Mouse (Mus musculus) cerebellum, postnatal 4 days (tissue): ENCODE measurements around the gene Zfc3h1.

ENCODE experiments used
- DNase-seq, 2 experiments: peaks; one replicate each; pipeline ENCODE4 v3.0.0; 2022; ENCODE audit warnings: low spot score in 2 of 2, mixed read lengths in 1 of 2

Zfc3h1 gene

DNA sequence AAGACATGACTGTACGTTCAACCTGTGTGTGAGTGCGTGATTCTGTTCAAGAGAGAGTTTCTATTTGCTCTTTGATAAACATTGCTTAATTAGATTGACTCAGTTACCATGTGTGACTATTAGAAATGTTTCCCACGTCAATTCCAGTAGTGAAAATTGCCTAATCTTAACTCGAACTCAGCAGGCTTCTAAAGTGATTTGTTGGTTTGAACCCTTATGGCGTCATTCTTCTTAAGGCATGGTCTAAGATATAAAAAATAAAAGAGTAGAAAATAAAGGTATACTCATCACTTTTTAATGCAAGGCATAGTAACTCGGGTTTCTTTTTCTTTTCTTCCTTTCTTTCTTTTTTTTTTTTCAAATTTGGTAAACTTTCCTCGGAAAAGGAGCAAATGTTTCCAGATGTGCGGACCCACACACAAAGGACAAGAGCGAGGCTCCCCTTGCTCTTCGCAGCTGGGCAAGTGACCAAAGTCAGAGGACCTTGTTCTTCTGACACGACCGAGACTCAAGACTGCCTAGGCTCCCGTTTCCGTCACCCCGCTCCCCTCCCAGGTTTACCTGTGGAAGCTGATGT is 1.0 kb upstream of the Zfc3h1 start:
- DNase-seq: no peak

DNA sequence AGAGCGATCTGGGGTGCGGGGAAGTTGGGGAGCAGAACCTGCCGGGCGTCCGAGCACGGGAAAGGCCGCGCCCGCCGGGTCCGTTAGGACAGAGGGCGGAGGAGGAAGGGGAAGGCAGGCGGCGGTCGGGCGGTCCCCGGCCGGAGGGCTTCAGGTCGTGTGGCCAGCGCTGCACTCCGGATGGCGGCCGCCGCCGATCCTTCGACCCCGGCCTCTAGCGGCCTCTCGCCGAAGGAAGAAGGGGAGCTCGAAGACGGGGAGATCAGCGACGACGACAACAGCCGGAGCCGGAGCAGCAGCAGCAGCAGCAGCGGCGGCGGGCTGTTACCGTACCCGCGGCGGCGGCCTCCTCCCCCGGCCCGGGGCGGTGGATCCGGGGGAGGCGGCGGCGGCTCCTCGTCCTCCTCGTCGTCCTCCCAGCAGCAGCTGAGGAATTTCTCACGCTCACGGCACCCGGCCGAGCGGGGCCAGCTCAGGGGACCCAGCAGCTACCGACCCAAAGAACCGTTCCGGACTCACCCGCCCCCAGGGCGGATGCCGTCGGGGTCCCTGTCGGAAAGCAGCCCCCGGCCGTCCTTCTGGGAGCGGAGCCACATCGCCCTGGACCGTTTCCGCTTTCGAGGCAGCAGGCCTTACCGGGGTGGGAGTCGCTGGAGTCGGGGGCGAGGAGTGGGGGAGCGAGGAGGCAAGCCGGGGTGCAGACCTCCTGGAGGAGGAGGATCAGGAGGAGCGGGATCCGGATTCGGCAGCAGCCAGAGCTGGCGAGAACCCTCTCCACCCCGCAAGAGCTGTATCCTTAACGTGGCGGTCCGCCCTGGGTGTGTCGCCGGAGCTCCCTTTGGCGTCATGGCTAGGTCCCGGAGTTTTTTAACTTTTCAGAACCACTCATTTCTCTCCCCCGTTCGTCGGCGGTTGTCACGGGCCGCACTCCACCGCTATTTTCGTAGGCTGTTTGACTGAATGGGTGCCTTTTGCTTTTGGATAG is 551 bp downstream of the Zfc3h1 start:
- DNase-seq: peak; percentile 26 to 56

DNA sequence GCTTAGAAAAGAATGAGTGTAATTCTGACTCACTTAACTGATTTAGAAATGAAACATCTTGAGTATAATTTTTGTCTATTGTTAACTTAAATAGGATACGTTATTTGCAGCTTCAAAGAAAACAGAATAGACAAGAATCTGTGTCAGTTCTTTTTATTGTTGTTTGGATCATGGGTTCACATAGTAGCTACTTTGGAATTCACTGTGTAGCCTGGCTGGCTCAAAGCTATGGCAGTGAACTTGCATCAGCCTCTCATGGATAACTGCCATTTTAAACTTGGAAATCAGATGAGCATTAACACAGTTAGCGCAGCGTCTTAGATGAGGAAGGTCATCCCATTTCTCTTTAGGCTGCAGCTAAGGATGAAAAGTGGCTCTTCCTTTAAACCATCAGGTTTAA is 3.1 kb downstream of the Zfc3h1 start:
- no peak for DNase-seq

DNA sequence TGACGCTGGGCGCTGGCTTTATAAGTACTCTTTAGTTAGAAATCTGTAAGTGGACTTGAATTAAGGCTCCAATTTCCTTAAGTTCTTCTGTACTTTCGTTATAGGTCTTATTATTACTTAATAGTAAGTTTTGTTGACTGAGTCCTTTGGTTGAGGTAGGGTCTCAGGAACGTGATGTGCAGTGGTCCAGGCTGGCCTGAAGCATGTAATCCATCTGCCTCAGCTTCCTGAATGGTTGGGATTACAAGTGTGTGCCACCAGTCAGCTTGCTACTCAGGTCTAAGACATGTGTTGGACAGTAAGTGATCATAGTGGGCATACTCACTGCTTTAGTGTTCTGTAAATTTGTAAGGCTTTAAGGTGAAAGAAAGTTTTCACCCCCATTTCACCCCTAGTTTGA is 6.3 kb downstream of the Zfc3h1 start:
- no peak for DNase-seq

DNA sequence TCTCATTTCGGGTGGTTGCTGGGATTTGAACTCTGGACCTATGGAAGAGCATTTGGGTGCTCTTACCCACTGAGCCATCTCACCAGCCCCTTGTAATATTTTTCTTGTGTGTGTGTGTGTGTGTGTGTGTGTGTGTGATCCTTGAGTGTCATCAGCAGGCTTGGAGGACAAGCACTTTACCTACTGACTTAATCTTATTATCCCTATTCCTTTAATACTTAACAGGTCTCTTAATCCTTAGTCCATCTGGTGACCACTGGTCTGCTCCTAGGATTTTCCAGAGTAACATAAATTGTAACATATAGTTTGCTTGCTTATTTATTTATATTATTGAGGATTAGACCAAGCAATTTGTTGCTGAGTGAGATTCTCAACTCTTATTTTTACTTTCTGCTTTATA is 7.1 kb downstream of the Zfc3h1 start:
- no peak for DNase-seq

DNA sequence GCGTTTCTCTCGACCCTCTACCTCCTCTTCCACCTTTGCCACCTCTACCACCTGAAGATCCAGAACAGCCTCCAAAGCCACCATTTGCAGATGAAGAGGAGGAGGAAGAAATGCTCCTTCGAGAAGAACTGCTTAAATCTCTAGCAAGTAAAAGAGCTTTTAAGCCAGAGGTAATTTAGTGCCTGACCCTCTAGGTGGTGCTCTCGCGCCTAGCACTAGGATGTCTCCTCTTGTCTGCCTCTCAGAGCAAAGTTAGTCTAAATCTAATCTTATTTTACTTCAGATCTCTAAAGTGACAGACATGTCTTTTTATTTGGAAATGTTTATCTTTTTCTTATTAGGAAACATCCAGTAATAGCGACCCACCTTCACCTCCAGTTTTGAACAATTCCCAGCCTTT is 21.6 kb downstream of the Zfc3h1 start:
- DNase-seq: peak; percentile 30 to 61

DNA sequence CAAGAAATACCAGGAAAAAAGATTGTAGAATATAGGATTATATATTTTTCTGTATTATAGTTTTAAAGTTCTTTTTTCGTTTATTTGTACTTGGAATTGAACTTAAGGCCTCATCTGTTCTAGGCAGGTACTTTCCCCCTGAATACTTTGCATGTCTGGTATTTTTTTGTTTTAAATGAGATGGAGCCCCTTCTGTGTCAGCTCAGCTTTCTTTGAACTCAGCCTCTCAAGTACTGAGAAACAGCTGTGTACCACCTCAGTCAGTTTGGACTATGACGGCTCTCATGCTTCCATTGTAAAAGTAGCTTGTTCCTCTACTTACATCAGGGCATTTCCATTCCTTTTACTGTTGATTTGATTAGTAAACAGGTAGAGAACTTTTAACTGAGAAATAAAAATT is 28.7 kb downstream of the Zfc3h1 start:
- no peak for DNase-seq

DNA sequence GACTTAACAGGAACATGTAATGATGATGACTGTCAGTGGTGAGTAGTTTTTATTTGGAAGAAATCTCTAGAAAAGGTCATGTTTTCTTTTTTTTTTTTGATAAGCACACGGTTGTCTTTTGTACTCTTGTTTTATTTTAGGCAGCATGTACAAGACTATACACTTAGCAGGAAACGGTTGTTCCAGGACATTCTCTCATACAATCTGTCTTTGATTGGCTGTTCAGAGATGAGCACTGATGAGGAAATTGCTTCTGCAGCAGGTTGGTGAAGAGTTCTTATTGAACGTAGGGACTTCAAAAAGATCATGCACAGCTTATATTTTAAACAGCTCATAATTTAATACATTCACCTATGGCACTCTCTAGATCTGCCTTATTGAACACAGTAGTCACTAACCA is 29.3 kb downstream of the Zfc3h1 start:
- DNase-seq: no peak

DNA sequence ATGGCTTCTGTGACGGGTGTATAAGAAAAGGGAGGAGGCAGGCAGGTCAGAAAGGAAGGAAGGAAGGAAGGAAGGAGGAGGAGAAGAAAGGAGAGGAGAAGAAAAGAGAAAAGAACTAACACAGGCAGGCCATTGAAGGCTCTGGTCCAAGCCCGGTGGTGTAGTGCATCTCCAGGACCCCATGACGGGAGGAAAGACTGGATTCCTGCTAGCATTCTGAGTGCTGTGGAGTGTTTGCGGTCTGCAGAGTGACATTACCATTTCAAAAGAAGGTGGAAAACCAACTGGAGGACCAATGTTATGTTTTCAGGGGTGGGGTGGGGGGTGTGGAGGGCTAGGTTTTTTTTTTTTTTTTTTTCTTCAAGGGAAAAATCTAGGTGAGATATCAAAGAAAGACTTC is 37.2 kb downstream of the Zfc3h1 start:
- DNase-seq: no peak

DNA sequence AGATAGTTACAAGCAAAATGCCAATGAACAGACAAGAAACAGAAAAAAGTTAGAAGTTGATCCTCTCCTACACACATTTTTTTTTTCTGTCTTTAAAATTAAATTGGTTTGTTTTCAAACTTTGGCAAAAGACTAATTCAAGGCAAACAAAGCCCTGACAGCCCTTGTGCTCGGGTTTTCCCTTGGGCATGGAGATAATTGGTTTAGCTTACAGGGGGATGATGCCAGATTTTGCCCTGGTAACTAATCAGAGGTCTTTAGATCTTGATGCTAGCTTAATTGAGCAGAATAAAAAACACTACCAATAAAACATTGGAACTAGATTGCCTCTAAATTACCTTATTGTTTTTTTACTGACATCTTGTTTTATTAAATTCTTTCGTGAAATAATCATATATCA is 40.6 kb downstream of the Zfc3h1 start:
- DNase-seq: no peak

DNA sequence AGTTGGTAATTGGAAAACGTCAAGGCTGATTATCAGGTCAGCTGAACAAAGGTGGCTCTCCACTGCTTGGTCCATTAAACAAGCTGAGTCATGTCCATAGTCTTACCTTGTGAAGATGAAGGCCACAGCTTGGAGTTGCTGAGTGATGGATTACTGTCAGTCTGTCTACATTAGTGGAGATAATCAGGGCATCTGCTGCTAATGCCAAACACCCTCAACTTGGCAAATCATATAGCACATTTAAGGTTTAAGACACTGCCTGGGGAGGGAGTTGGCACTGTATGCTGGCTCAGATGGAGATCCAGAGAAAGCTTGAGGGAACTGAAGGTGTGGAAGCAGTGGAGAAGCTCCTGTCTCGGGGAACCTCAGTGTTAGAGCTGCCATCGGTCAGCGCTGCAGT is 52.5 kb downstream of the Zfc3h1 start:
- DNase-seq: no peak

DNA sequence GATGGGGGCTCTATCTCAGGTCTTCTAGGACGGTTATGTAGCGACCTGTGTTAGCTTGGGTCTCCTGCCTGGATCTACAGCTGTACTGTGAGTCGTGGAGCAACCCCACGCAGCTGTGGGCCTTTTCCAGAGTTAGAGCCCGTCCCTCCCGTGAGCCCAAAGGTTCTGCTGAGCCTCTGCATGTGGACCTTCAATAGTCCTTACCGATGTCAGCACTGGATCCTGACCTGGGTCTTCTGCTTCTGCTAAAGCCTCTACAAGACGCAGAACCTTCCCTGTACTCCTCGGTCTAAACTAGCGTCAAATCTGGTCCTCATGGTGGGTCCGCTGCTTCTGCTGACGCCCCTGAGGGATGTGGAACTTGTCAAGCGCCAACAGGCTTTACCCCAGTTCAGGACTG is 63.9 kb downstream of the Zfc3h1 start:
- no peak for DNase-seq

DNA sequence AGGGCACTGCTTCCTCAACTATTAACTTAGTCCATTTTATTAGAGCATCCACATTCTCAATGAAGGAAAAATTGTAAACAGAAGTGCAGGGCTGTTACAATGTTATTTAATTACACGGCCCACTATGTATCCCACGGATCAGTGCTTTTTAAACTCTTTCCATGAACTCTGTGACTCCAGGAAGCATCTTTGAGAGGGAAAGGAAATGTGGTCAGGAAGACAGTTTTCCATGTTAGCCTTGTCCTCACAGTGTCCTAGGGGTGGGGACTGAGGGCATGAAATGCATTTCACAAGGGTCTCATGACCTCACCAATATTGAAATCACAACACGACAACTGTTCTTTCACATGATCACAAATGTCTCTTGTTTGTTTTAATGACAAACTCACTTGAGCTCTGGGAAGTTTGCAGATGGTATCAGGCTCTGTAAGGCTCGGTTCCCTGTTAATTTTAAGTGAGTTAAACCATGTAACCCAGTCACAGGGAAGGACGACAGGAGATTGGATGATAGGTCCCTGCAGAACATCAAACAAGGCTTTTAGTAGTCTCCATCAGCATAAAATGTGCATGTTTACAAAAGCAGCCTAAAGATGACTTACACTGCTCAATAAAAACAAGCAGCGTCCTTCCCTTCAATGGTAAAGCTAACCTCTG is 72.7 kb downstream of the Zfc3h1 start:
- no peak for DNase-seq

DNA sequence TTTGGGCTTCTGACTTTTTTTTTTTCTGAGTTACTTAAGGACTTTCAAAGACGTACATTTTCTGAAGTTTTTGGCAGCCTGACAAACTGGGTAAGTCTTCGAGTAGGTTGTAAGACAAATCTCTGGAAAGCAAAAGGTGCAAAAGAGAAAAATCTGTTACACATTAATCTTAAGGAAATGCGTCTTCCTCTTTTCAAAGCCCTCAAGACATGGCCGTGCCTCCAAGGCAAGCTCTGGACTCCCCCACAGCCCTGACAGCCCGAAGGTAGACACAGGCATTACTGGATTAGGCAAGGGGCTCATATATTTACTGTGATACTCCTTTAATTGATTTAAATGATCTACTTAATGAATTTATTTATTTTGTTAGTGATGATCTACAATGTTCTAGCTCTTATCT is 77.9 kb downstream of the Zfc3h1 start:
- DNase-seq: no peak

DNA sequence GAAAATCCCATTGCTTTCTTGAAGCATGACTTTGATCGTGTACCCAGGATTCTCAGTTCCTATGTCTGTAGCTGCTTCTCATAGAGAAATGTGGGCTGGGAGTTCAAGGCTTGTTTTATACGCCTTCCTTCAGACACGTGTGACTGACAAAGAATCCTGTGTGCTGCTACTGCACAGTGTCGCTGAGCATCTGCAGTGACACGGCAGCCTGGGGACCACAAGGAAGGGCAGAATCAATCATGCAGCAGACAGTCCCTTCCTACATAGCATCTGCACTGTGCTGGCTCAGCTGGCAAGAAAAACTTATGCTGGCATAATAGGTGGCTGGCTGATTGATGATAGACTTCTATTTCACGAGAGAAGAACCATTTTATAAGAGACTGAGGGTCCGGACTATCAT is 80.3 kb downstream of the Zfc3h1 start:
- DNase-seq: no peak

DNA sequence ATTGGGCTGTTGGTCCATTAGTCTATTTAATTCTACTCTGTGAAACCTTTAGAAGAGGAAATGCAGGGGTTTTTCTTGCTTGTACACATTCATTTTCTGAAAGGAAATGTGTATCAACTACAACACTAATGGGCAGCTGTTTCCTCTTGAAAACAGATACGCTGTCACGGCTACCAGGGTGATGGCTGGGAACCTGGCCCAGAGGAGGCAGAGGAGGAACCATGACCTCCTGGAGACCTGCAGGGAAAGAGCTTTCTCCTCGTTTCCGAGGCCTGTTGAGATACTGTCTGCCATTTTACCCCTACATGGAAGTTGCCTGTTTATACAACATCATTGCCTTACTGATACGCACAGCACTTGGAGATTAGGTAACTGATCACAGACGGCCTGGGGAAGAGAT is 81.0 kb downstream of the Zfc3h1 start:
- no peak for DNase-seq

DNA sequence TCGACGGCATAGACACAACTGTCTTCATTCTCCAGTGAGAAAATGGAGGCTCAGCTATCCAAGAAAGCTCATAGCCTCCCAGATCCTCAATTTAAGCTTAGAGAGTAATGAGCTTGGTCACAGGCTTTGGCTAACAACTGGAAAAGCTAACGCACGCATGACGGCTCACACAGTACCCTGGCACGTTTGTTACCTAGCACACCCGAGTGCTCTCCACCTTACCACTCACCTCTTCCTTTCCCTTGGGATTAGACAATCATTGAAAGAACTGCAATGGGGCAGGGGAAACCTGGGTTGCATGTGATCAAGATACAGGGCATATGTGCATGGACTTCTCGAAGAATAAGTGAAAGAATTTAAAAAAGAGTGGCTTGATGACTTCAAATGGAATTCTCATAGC is 83.2 kb downstream of the Zfc3h1 start:
- DNase-seq: no peak

DNA sequence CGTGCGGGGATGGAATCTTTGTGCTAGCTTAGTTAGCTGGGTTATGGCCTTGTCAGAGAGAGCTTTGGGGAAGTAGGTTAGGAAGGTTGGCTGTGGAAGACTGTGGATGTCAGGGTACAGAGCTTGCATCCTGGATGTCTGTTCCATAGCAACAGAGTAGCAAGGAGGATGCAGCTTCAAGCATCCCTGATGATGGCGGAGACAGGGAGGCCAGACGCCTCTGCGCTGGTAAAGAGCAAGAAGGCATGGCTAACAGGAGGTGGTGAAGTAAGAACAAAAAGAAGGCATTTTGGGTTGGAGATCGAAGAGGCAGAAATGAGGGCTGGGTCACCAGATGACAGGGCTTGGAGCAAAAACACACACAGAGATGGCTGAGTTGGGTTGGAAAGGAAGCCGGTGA is 83.9 kb downstream of the Zfc3h1 start:
- no peak for DNase-seq

DNA sequence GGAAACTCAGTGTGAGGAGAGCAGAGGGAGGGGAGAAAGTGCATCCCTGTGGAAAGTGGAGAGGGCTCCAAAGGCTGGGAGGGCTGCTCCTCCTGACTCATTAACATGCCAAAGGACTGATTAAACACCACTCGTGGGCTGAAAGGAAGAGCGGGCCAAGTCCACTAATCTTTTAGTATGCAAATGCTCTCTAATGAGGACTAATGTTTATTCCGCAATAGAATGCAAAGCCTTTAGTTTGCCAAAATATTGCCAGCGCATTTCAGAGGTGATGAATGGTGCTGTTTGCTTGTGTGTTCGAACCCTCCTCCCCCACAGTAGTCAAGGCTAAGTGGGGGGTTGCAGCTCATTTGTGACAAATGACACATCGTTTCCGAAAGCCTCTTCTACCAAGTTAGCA is 84.3 kb downstream of the Zfc3h1 start:
- no peak for DNase-seq

DNA sequence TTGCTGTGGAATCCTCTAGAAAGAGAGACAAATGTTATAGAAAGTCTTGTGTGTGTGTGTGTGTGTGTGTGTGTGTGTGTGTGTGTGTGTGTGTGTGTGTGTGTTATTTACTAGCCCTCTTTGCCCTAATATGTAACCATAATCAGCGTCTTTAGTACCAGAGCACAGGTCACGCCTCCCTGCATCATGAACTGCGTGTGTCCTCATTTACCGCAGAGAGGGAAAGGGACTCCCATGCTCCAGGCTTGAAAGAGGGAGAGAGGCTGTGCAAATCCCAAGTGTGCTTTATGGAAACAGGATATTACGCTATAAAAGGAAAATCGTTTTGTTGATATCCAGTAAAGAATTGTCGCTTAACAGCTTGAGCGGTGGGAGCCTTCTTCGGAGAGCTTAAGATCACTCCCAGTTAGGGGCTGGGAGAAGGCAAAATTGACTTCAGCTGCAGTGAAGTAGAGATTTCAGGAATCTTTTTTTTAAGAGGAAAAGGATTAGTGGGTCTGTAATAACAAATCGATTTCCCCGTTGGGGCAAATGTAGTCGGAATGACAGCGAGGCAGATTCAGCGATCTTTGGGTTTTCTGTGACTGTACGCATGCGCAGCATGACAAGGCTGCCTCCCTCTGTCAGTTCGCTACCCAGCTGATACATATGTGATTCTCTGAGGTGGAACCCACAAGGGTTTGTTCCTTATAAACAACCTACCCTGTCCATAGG is 86.0 kb downstream of the Zfc3h1 start:
- no peak for DNase-seq

DNA sequence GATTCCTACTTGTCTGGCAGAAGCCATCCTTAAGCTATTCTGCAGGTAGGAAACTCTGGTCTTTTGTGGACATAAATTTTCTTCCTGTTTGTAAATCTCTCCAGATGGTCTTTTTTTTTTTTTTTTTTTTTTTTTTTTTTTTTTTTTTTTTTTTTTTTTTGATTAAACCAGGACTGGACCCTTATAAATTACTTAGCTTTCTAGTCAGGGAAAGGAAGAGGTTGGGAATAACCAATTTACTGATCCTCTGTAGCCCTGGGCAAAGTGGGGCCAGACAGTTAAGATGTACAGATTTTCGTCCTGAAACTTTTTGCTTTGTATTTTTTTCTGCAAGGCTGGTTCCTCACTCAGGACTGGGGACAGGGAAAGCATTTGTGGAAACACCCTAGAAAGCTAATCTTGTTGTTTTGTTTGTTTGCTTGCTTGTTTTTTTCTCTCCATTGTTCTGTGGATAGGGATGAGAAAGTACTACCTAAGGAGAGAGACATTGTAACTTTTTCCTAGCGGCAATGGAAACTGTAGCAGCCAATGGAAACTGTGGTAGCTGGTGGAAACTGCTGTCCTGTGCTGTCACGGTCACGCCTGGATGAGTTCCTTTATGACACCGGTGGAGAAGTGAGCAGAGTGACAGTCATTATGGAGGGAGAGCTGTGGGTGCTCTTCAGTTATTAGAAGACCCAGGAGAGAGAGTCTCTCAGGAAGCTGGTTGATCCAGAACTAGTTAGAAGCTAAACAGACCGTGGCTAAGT is 88.6 kb downstream of the Zfc3h1 start:
- no peak for DNase-seq
